Mouse (Mus musculus) intestine, postnatal 0 days (tissue): ENCODE measurements around the gene Kyat1. TPM values are rescaled to one million over a fixed set of nuclear protein-coding genes. Genes with fewer than 3 reads are reported as not detected.

Experiments
- ATAC-seq: fragments of 200-750 bp; cut with Nextera tagmentation; 2 replicates; pipeline ENCODE4 v1.8.0; 2017; ENCODE audit warnings: mild to moderate bottlenecking, moderate TSS enrichment, moderate library complexity
- H3K27ac ChIP-seq: fragments of 300-500 bp; sonication (generic); 2 replicates; pipeline ENCODE4 v1.5.1; 2014; ENCODE audit warnings: mild to moderate bottlenecking, low read depth, low read length, moderate library complexity
- H3K27me3 ChIP-seq: fragments of 300-500 bp; sonication (generic); replicated peaks from 2 replicates; pipeline ENCODE4 v1.6.1; 2014; ENCODE audit warnings: low read length, mixed read lengths; ENCODE audit not compliant: control insufficient read depth, insufficient read depth
- H3K36me3 ChIP-seq: fragments of 300-500 bp; sonication (generic); 2 replicates; pipeline ENCODE4 v1.6.1; 2014; ENCODE audit warnings: mild to moderate bottlenecking, moderate library complexity; ENCODE audit not compliant: control insufficient read depth, insufficient read depth
- H3K4me1 ChIP-seq: fragments of 300-500 bp; sonication (generic); replicated peaks from 2 replicates; pipeline ENCODE4 v1.6.1; 2014; ENCODE audit warnings: antibody characterized with exemption, low read length, mixed read lengths; ENCODE audit not compliant: control insufficient read depth, insufficient read depth
- H3K4me2 ChIP-seq: fragments of 300-500 bp; sonication (generic); replicated peaks from 2 replicates; pipeline ENCODE4 v1.6.1; 2014; ENCODE audit warnings: low read depth, mild to moderate bottlenecking, moderate library complexity
- H3K4me3 ChIP-seq: fragments of 300-500 bp; sonication (generic); 2 replicates; pipeline ENCODE4 v1.5.1; 2014; ENCODE audit warnings: low read depth, low read length
- H3K9ac ChIP-seq: fragments of 300-500 bp; sonication (generic); 2 replicates; pipeline ENCODE4 v1.6.1; 2014; ENCODE audit warnings: mild to moderate bottlenecking, low read depth, low read length
- H3K9me3 ChIP-seq: fragments of 300-500 bp; sonication (generic); 2 replicates; pipeline ENCODE4 v1.6.1; 2016; ENCODE audit warnings: mixed run types; ENCODE audit not compliant: control insufficient read depth
- CTCF ChIP-seq: sonication (generic); IDR thresholded peaks from 2 replicates; pipeline ENCODE4 v1.5.1; 2016; ENCODE audit warnings: low read depth, mild to moderate bottlenecking, control low read depth, antibody characterized with exemption, moderate library complexity
- WGBS: fragments of 180-500 bp; shearing (Covaris S2); extraction: QIAGEN DNeasy Blood & Tissue Kit; methylation state at CpG from one replicate; pipeline ENCODE4 v1.1.7; 2014; 5-methylcytosine and 5-hydroxymethylcytosine counted together
- polyA plus RNA-seq: library from polyadenylated mRNA; unstranded; fragments of >200 nt; fragmentation: Nextera tagmentation; extraction: Ambion mirVana; gene quantifications from 2 replicates; pipeline ENCODE4 v1.2.1, GENCODE M21; 2015

Gene Kyat1
- polyA plus RNA-seq, 1 experiment from 2014 or later, result 17.3 TPM

- no peaks in the 10 kb centered on the region for H3K27me3 ChIP-seq
- TF ChIP-seq CTCF, result no peak
- no peak overlapping the region for H3K27ac ChIP-seq
- WGBS, result 81% methylated on average over 5 of the region's 5 CpGs
- no peak for ATAC-seq
- H3K4me2 ChIP-seq, result no peak overlapping the region
- peaks cover 3% of the 10 kb centered on the region; the same call in 1 of the 2 replicates for H3K4me1 ChIP-seq
- peaks cover under 1% of the 10 kb centered on the region; the same call in 1 of the 2 replicates for H3K36me3 ChIP-seq
- H3K4me3 ChIP-seq, result no peak overlapping the region
- H3K9ac ChIP-seq, result no peak overlapping the region
- H3K9me3 ChIP-seq, result no peaks in the 10 kb centered on the region
Measured at GRCm38 (mm10) chr2:30235593-30235992, 29.9 kb upstream of the Kyat1 start.

DNA sequence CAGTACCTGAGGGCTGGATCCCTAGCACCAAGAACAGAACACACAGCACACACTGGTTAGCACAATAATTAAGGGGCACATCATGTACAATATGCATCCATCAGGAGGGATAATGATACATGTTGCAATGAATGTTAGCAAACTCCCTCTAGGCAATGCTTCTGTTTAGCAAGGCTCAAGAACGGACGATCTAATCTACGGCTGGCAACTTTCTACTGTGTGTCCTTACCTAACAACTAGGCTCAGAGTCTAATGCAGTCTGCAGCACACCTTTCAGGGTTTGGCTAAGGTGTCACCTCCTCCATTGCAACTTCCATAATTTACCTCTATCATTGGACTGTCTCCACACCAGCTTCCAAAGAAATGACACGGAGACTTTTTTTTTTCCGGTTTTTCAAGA lies 10.6 kb upstream of the Kyat1 start:
- no peak overlapping the region for H3K9ac ChIP-seq
- WGBS, result 91% methylated on average over 5 of the region's 5 CpGs
- no peak overlapping the region for H3K4me3 ChIP-seq
- no peak overlapping the region for H3K27ac ChIP-seq
- no peaks in the 10 kb centered on the region for H3K9me3 ChIP-seq
- no peaks in the 10 kb centered on the region for H3K36me3 ChIP-seq
- TF ChIP-seq CTCF, result no peak
- no peaks in the 10 kb centered on the region for H3K4me1 ChIP-seq
- ATAC-seq, result no peak
- no peak overlapping the region for H3K4me2 ChIP-seq
- H3K27me3 ChIP-seq, result no peaks in the 10 kb centered on the region

DNA sequence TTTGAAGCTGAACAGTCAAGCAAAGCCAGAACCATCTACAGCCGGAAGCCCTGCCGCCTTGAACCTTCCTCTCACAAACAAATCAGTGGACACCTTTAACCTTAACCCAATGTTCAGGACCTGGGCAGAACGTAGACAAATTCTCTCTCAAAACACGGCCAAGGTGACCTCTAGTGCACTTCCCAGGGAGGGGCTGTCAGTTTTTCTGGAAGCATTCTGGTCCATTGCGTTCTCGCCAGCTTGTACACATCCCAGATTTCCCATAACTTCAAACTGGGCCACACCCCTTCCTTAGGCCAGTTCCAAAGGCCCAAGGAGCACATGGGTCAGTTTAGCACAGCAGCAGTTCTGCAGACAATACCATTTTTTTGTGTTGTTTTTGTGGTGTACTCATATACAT lies 9.8 kb upstream of the Kyat1 start:
- Histone ChIP-seq H3K4me3 (no peak overlapping the region), H3K27me3 (no peaks in the 10 kb centered on the region), H3K27ac (no peak overlapping the region), H3K9me3 (no peaks in the 10 kb centered on the region), H3K4me2 (no peak overlapping the region), H3K9ac (no peak overlapping the region), H3K36me3 (no peaks in the 10 kb centered on the region), H3K4me1 (no peaks in the 10 kb centered on the region)
- WGBS, result 72% methylated on average over 6 of the region's 6 CpGs
- no peak for TF ChIP-seq CTCF
- no peak for ATAC-seq

DNA sequence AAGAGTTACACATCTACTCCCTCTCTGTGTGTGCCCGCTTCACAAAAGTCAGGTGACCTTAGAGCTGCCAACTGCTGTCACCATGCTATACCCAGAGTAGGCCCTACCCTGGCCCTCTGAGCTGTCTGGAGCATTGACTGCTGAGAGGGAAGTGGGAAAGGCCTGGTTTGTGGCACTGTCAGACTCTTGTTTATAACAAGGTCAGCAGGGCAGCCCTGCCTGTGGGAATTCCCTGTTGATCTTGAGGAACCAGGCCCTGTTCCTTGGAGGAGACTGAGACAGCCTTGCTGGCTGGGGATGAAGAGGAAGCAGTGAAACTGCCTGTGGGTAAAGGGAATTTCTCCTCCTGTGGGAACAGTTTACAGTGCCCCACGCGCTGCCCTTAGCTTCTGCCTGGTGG lies 9.1 kb upstream of the Kyat1 start:
- H3K27ac ChIP-seq, result no peak overlapping the region
- no peak overlapping the region for H3K4me2 ChIP-seq
- WGBS, result 64% methylated on average over 3 of the region's 3 CpGs
- no peak overlapping the region for H3K4me3 ChIP-seq
- no peak for ATAC-seq
- H3K4me1 ChIP-seq, result no peaks in the 10 kb centered on the region
- no peaks in the 10 kb centered on the region for H3K9me3 ChIP-seq
- H3K36me3 ChIP-seq, result no peaks in the 10 kb centered on the region
- no peaks in the 10 kb centered on the region for H3K27me3 ChIP-seq
- TF ChIP-seq CTCF, result no peak
- H3K9ac ChIP-seq, result no peak overlapping the region

GRCm38 (mm10) chr2:30212951-30213350 lies 7.3 kb upstream of the Kyat1 start:
- H3K4me3 ChIP-seq, result no peak overlapping the region

GRCm38 (mm10) chr2:30212169-30212545 lies 6.5 kb upstream of the Kyat1 start:
- no peak overlapping the region for H3K4me3 ChIP-seq
- H3K36me3 ChIP-seq, result no peaks in the 10 kb centered on the region
- no peak overlapping the region for H3K27ac ChIP-seq
- no peaks in the 10 kb centered on the region for H3K27me3 ChIP-seq
- H3K9me3 ChIP-seq, result no peaks in the 10 kb centered on the region
- H3K9ac ChIP-seq, result no peak overlapping the region
- no peak for ATAC-seq
- no peak overlapping the region for H3K4me2 ChIP-seq
- 63% methylated on average over 4 of the region's 4 CpGs for WGBS
- no peaks in the 10 kb centered on the region for H3K4me1 ChIP-seq
- no peak for TF ChIP-seq CTCF

More at GRCm38 (mm10) chr2:30212951-30213350, 7.3 kb upstream of the Kyat1 start:
- H3K4me2 ChIP-seq, result no peak overlapping the region
- ATAC-seq, result no peak
- no peaks in the 10 kb centered on the region for H3K4me1 ChIP-seq
- H3K9me3 ChIP-seq, result no peaks in the 10 kb centered on the region
- H3K27ac ChIP-seq, result no peak overlapping the region
- H3K27me3 ChIP-seq, result no peaks in the 10 kb centered on the region
- no peak overlapping the region for H3K9ac ChIP-seq
- no peaks in the 10 kb centered on the region for H3K36me3 ChIP-seq
- TF ChIP-seq CTCF, result no peak
- WGBS, result 52% methylated on average over 1 of the region's 1 CpGs
